Mouse (Mus musculus) heart, embryonic 13.5 days (tissue): ENCODE measurements at regions not wholly inside any gene's neighbourhood (a gene's known extent, or its start where the extent isn't known, plus 50 kb on each side); places are given as distances from the start of the nearest gene placed in this dataset.

Source experiments
- ATAC-seq: fragments of 200-750 bp; cut with Nextera tagmentation; 2 replicates; pipeline ENCODE4 v1.8.0; 2017; ENCODE audit warnings: moderate TSS enrichment; ENCODE audit not compliant: insufficient number of reproducible peaks, low FRiP score, low TSS enrichment; ENCODE audit errors: extremely low read depth
- H3K27ac ChIP-seq: fragments of 300-500 bp; sonication (generic); replicated peaks from 2 replicates; pipeline ENCODE4 v1.5.1; 2015; ENCODE audit warnings: moderate library complexity, mild to moderate bottlenecking, inconsistent platforms
- H3K27me3 ChIP-seq: fragments of 300-500 bp; sonication (generic); replicated peaks from 2 replicates; pipeline ENCODE4 v1.6.1; 2015; ENCODE audit warnings: mild to moderate bottlenecking, inconsistent platforms
- H3K36me3 ChIP-seq: fragments of 300-500 bp; sonication (generic); 2 replicates; pipeline ENCODE4 v1.6.1; 2015; ENCODE audit warnings: mild to moderate bottlenecking, inconsistent platforms
- H3K4me1 ChIP-seq: fragments of 300-500 bp; sonication (generic); 2 replicates; pipeline ENCODE4 v1.6.1; 2015; ENCODE audit warnings: inconsistent platforms
- H3K4me2 ChIP-seq: fragments of 300-500 bp; sonication (generic); 2 replicates; pipeline ENCODE4 v1.6.1; 2015; ENCODE audit warnings: inconsistent platforms, mild to moderate bottlenecking, moderate library complexity
- H3K4me3 ChIP-seq: fragments of 300-500 bp; sonication (generic); 2 replicates; pipeline ENCODE4 v1.5.1; 2015; ENCODE audit warnings: moderate library complexity, mild to moderate bottlenecking, inconsistent platforms
- H3K9ac ChIP-seq: fragments of 300-500 bp; sonication (generic); 2 replicates; pipeline ENCODE4 v1.6.1; 2015; ENCODE audit warnings: inconsistent platforms, mild to moderate bottlenecking, moderate library complexity
- H3K9me3 ChIP-seq: fragments of 300-500 bp; sonication (generic); 2 replicates; pipeline ENCODE4 v1.6.1; 2016; ENCODE audit warnings: inconsistent platforms
- WGBS: fragments of 180-500 bp; shearing (Covaris S2); methylation state at CpG from one replicate; pipeline ENCODE4 v1.1.7; 2015; ENCODE audit warnings: mixed read lengths; 5-methylcytosine and 5-hydroxymethylcytosine counted together

DNA sequence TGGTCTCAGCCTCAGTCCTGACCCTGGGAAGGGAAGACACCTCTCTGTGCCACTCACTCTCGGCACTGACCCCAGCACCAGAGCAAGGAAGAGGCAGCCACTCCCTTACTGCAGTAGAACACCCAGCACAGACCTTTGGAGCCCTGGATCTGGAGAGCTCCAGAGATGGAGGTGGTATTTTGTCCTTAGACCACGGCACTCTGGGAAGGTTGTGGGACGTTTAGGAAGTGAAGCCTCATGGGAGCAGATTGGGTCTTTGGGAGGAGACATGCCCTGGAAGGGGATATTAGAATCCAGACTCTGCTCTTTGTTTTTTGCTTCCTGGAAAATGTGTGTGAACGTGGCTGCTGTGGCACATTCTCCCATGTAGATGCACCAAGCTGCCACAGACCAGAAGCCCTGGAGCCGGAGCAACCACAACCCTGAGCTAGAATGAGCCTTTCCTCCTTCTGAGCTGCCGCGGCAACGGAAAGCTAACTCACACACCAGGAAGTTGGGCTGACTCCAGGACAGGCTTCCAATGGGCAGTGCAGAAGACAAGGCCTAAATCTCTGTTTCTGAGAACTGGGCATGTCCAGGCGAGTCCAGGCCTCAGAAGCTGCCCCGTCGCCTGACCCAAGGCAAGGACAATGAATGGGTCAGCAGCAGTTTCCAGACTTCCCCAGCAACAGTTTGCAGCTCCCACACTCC is 356.9 kb upstream of the Kcnab2 start:
- Histone ChIP-seq H3K27ac (no peak overlapping the region), H3K9ac (no peak overlapping the region), H3K9me3 (0 out of 2 replicates have a peak, but pooled peaks cover 6% of the 10 kb centered on the region), H3K4me1 (no peaks in the 10 kb centered on the region), H3K4me2 (no peak overlapping the region), H3K4me3 (no peak overlapping the region), H3K36me3 (no peaks in the 10 kb centered on the region), H3K27me3 (no peaks in the 10 kb centered on the region)
- WGBS: 60% methylated on average over 11 of the region's 11 CpGs
- no peak for ATAC-seq

DNA sequence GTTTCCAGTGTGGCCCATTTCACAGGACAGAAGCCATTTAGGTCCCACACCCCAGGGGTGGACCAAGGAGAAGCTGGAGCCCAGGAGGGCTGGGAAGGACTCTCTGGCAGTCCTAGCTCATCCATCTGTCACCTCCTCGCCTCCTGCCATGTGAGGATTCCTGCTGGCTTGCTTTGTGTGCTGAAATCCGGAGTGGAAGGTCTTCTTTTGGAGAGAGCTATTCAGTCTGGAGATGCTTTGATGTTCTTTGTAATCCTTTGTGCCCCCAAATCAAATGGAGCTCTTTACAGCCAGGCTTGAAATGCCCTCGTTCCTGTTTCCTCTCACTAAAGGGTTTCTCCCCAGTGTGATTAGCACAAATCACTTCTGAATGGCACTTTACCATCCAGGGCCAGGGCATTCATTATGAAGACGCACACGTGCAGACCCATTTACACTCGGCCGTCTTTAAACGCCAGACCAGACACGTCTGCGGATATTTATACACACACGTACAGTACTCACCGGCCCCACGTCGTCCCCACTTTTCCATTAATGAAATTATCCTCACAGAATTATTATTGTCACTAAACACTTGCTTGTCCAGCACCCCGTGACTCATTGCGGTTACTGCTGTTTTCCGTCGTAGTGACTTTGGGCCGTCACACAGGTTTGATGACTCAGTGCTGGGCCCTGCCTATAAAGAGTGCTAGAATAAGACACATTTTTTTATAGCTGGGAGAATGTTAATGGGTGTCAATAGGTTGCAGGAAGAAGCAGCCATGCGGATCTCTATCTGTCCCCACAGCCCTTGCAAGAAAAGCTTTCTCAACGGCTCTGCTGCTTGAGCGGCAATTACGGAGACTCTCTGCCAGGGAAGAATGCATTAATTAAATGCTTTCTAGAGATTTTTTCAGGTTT is 356.0 kb upstream of the Kcnab2 start:
- no peak overlapping the region for H3K4me2 ChIP-seq
- 0 out of 2 replicates have a peak, but pooled peaks cover 11% of the 10 kb centered on the region for H3K9me3 ChIP-seq
- H3K36me3 ChIP-seq: no peaks in the 10 kb centered on the region
- H3K4me3 ChIP-seq: no peak overlapping the region
- no peaks in the 10 kb centered on the region for H3K27me3 ChIP-seq
- no peak for ATAC-seq
- no peaks in the 10 kb centered on the region for H3K4me1 ChIP-seq
- no peak overlapping the region for H3K27ac ChIP-seq
- 65% methylated on average over 23 of the region's 23 CpGs for WGBS
- no peak overlapping the region for H3K9ac ChIP-seq

DNA sequence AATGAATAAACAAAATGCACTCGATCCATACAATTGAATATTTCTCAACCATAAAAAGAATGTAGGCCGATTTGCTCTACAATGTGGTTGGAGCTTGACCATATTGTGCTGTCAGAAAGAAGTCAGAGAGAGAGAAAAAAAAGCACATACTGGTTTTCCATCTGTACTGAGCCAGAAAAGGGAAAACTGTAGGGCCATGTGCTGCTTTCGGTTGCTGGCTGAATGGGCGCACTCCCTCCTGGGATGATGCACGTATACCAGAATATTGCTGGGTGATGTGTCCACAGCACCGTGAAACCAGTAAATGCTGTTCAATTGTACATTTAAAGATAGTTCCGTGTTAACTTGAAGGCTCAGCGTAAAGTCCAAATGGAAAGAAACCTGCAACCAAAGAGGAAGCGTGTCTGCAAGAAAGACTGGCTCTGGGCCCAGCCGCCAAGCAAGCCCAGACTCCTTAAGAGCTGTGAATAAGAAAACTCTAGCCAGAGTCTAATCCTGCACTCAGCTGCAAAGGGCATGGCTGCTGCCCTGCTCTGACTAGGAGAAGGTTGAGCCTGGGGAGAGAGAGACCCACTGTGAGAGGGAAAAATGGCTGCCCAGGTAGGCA is 355.2 kb upstream of the Kcnab2 start:
- WGBS: 73% methylated on average over 10 of the region's 10 CpGs

DNA sequence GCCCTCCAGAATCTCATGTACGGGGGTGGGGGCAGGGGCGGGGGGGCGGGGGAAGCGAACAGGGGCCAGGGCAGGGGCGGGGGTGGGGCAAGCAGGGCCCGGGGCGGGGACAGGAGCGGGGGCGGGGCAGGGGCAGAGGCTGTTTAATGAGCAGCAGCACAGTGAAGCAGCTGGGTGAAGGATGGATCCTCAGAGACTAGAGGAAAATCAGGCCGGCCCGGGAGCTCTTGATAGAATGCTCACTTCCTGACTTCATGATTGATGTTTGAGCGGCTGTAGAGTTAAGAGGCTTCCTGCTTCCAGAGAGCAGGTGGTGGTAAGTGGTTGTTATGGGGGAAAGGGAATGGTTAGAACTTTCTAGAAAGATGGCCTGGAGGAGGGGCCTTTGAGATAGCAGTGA is 347.5 kb upstream of the Kcnab2 start:
- no peak overlapping the region for H3K4me2 ChIP-seq
- WGBS: 23% methylated on average over 10 of the region's 12 CpGs
- peaks cover 32% of the 10 kb centered on the region for H3K9me3 ChIP-seq
- H3K4me3 ChIP-seq: no peak overlapping the region
- H3K9ac ChIP-seq: no peak overlapping the region
- H3K4me1 ChIP-seq: no peaks in the 10 kb centered on the region
- H3K27me3 ChIP-seq: peaks cover 10% of the 10 kb centered on the region
- no peaks in the 10 kb centered on the region for H3K36me3 ChIP-seq
- no peak overlapping the region for H3K27ac ChIP-seq
- no peak for ATAC-seq

More for the DNA sequence above, 355.2 kb upstream of the Kcnab2 start:
- ATAC-seq: no peak
- Histone ChIP-seq H3K9ac (no peak overlapping the region), H3K36me3 (no peaks in the 10 kb centered on the region), H3K9me3 (peaks cover 19% of the 10 kb centered on the region), H3K27me3 (no peaks in the 10 kb centered on the region), H3K27ac (no peak overlapping the region), H3K4me3 (no peak overlapping the region), H3K4me1 (no peaks in the 10 kb centered on the region), H3K4me2 (no peak overlapping the region)

DNA sequence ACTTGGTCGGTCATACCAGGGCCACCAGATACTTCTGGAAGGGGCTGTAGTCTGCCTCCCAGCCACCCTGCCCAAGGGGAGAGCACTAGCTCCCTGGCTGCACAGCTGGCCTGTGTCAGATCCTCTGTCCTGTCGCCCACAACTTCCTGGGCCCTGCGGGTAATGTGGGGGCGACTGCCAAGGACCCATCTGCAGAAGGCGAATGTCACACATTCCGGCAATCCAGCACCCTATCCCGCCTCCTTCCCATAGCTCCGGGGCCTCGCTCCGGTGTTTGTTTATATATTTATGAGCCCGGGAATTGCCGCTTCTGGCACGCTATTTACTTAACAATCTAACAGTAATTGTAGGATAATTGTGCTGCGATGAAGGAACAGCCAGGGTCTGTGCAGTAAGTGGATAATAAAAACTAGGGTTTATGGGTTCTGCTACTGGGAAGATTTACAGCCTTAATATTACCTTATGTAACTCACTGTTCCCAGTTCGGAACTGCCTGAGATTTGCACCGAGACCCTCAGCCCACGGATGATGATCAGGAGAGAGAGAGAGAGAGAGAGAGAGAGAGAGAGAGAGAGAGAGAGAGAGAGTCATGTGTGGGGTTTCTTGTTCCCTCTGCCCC is 338.6 kb upstream of the Kcnab2 start:
- no peak for ATAC-seq
- WGBS: 75% methylated on average over 17 of the region's 17 CpGs
- H3K27ac ChIP-seq: no peak overlapping the region
- H3K36me3 ChIP-seq: no peaks in the 10 kb centered on the region
- H3K9me3 ChIP-seq: peaks cover 17% of the 10 kb centered on the region; the same call in 1 of the 2 replicates
- no peak overlapping the region for H3K4me3 ChIP-seq
- H3K4me2 ChIP-seq: no peak overlapping the region
- H3K27me3 ChIP-seq: no peaks in the 10 kb centered on the region
- H3K9ac ChIP-seq: no peak overlapping the region
- H3K4me1 ChIP-seq: no peaks in the 10 kb centered on the region

DNA sequence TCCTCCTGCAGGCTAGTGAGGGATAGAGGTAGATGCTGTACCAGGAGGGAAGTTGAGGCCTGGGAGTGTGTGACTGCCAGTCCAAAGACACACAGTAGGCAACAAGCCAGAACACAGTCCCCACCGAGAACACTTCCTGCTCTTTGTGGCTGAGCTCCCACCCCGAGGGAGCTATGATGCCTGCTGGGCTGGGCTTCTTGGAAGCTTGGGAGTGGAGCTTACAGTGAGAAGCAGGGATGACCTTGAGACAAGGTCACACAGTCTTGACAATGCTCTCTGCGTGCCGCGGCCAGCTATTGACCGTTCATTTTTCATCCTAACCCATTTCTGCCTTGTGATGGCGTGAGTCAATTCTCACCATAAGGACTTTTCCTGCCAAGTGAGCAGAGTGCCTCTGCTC is 328.9 kb upstream of the Kcnab2 start:
- ATAC-seq: no peak
- Histone ChIP-seq H3K9ac (no peak overlapping the region), H3K4me3 (no peak overlapping the region), H3K4me1 (no peaks in the 10 kb centered on the region), H3K36me3 (no peaks in the 10 kb centered on the region), H3K27me3 (no peaks in the 10 kb centered on the region), H3K27ac (no peak overlapping the region), H3K9me3 (no peaks in the 10 kb centered on the region), H3K4me2 (no peak overlapping the region)
- 77% methylated on average over 7 of the region's 7 CpGs for WGBS

DNA sequence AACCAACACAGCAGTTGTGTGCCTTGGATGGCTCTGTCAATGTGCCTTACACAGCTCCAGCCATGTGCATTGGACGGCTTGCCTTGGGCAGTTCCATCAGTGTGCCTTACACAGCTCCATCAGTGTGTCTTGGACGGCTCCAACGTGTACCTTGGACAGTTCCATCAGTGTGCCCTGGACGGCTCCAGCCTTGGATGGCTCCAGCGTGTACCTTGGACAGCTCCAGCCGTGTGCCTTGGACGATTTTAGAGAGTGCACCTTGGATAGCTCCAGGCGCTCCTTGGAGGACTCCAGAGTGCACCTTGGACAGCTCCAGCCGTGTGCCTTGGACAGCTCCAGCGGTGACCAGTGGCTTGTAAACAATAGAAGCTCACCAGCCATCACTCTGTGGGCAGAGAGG is 321.7 kb upstream of the Kcnab2 start:
- Histone ChIP-seq H3K4me1 (no peaks in the 10 kb centered on the region), H3K4me3 (no peak overlapping the region), H3K4me2 (no peak overlapping the region), H3K27ac (no peak overlapping the region), H3K9me3 (peaks cover 14% of the 10 kb centered on the region), H3K27me3 (no peaks in the 10 kb centered on the region), H3K36me3 (no peaks in the 10 kb centered on the region), H3K9ac (no peak overlapping the region)
- WGBS: 13% methylated on average over 10 of the region's 10 CpGs
- no peak; the same call in 1 of the 2 replicates for ATAC-seq

DNA sequence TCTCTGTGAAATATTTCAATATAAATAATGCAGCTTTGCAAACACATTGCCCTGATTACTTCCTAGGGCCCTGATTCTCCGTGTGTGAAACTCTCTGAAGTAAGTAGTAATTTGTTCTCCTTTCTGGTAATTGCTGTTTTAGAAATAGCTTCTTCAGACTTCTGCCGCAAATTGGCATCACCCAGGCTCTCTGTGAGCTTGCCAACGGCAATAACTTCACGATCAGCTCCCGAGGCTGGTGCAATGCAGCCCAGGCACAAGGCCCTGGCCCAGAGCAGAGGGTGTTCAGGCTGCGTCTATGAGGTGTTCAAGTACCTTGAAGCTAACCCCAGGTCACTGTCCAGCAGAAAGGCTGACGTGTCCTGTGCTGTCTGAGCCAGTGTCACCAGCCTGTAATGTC is 310.8 kb upstream of the Kcnab2 start:
- Histone ChIP-seq H3K4me3 (no peak overlapping the region), H3K36me3 (no peaks in the 10 kb centered on the region), H3K27ac (no peak overlapping the region), H3K9me3 (peaks cover 13% of the 10 kb centered on the region), H3K4me2 (no peak overlapping the region), H3K9ac (no peak overlapping the region), H3K27me3 (no peaks in the 10 kb centered on the region), H3K4me1 (no peaks in the 10 kb centered on the region)
- WGBS: 74% methylated on average over 7 of the region's 7 CpGs
- ATAC-seq: no peak

DNA sequence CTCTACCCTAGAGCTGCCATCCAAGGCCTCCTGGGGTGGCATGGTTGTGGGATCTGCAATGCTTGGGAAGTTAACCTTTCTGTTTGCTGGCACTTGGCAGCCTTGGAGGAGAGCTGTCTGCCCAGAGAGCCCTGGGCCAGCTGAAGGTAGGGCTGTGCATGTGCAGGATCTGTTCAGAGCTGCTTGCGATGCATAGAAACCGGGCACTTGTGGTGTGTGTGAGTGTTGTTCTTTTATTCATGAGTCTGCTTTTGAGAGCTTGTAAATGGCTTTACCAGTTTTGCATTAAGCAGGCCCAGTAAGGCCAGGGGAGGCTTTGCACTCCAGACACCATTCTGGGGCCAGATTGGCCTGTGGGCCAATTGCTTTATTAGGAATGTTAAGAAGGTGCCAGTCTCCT is 307.3 kb upstream of the Kcnab2 start:
- H3K4me1 ChIP-seq: no peaks in the 10 kb centered on the region
- H3K27me3 ChIP-seq: no peaks in the 10 kb centered on the region
- no peak overlapping the region for H3K4me2 ChIP-seq
- no peak overlapping the region for H3K4me3 ChIP-seq
- no peak overlapping the region for H3K27ac ChIP-seq
- no peak overlapping the region for H3K9ac ChIP-seq
- ATAC-seq: no peak
- H3K36me3 ChIP-seq: no peaks in the 10 kb centered on the region
- 85% methylated on average over 2 of the region's 2 CpGs for WGBS
- peaks cover 3% of the 10 kb centered on the region; the same call in 1 of the 2 replicates for H3K9me3 ChIP-seq

DNA sequence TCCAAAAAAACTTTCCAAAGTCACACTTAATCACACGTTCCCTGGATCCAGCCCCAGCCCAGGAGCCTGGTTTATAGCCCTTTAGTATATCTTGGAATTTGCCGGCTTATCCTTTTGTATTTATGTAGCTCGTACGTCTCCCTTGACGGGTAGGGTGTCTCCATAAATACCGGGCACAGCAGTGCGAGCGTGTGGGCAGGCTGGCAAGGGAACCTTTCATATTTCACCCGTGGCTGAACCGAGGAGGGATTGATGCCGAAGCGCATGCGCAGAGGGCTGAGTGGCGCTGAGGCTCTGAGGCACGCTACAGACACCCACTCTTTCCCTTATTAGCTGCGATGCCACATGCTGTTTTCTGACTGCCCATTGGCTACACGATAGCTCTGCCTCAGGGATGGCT is 301.9 kb upstream of the Kcnab2 start:
- no peaks in the 10 kb centered on the region for H3K4me1 ChIP-seq
- no peak overlapping the region for H3K9ac ChIP-seq
- no peaks in the 10 kb centered on the region for H3K9me3 ChIP-seq
- no peak overlapping the region for H3K4me2 ChIP-seq
- no peak for ATAC-seq
- no peaks in the 10 kb centered on the region for H3K36me3 ChIP-seq
- no peaks in the 10 kb centered on the region for H3K27me3 ChIP-seq
- 80% methylated on average over 17 of the region's 17 CpGs for WGBS
- no peak overlapping the region for H3K4me3 ChIP-seq
- H3K27ac ChIP-seq: no peak overlapping the region

DNA sequence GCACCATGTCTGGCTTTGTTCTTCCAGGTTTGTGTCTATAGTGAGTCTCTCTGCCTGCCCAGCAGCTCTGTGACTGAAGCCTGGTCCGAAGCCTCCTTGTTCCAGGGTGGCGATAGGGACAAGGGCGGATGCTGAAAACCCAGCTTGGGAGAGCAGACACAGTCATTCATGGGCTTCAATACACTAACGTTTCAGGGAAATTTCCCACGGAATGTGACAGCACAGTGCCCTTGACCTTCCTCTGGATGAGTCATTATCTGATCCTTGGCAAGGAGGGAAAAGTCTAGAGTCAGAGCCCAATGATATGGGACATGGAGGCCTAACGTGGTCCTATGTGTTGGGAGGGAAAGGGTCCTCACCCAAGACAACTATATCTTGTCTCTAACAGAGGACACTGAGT is 298.1 kb upstream of the Kcnab2 start:
- H3K4me2 ChIP-seq: no peak overlapping the region
- H3K27me3 ChIP-seq: no peaks in the 10 kb centered on the region
- H3K9me3 ChIP-seq: no peaks in the 10 kb centered on the region
- no peaks in the 10 kb centered on the region for H3K4me1 ChIP-seq
- H3K4me3 ChIP-seq: no peak overlapping the region
- WGBS: 60% methylated on average over 6 of the region's 6 CpGs
- H3K36me3 ChIP-seq: no peaks in the 10 kb centered on the region
- no peak for ATAC-seq
- no peak overlapping the region for H3K9ac ChIP-seq
- no peak overlapping the region for H3K27ac ChIP-seq
